Mouse (Mus musculus) liver, embryonic 14.5 days (tissue): ENCODE data around the gene Arhgap22. TPM values are rescaled to one million over a fixed set of nuclear protein-coding genes. Genes with fewer than 3 reads are reported as not detected.

Source experiments
- ATAC-seq: fragments of 200-750 bp; cut with Nextera tagmentation; 2 replicates; pipeline ENCODE4 v1.8.0; 2017; ENCODE audit warnings: moderate number of reproducible peaks, mild to moderate bottlenecking, moderate library complexity; ENCODE audit not compliant: insufficient read depth
- DNase-seq, 3 experiments: peaks; one replicate each; pipeline ENCODE4 v3.0.0-alpha.2; 2012 to 2013; ENCODE audit warnings: low read depth in 3 of 3, low spot score in 3 of 3
- H3K27ac ChIP-seq: fragments of 300-500 bp; sonication (generic); 2 replicates; pipeline ENCODE4 v1.5.1; 2014; ENCODE audit warnings: moderate library complexity, mild to moderate bottlenecking, control low read depth, inconsistent platforms
- H3K27me3 ChIP-seq: fragments of 300-500 bp; sonication (generic); 2 replicates; pipeline ENCODE4 v1.6.1; 2014; ENCODE audit warnings: mild to moderate bottlenecking, low read length, moderate library complexity; ENCODE audit not compliant: control insufficient read depth, insufficient read depth
- H3K36me3 ChIP-seq: fragments of 300-500 bp; sonication (generic); replicated peaks from 2 replicates; pipeline ENCODE4 v1.6.1; 2014; ENCODE audit warnings: low read depth; ENCODE audit not compliant: control insufficient read depth, insufficient read depth
- H3K4me1 ChIP-seq, 2 experiments: fragments of 200-500 bp in 1 of 2; fragments of 300-500 bp in 1 of 2; sonication (generic) in 1 of 2; replicated peaks; 2 replicates each; pipeline ENCODE4 v1.6.1; 2012 to 2014; ENCODE audit warnings: antibody characterized with exemption in 1 of 2, inconsistent platforms in 1 of 2, low read length in 1 of 2; ENCODE audit not compliant: control insufficient read depth in 2 of 2, insufficient read depth in 2 of 2
- H3K4me2 ChIP-seq: fragments of 300-500 bp; sonication (generic); 2 replicates; pipeline ENCODE4 v1.6.1; 2014; ENCODE audit warnings: low read depth, mild to moderate bottlenecking, control low read depth, moderate library complexity
- H3K4me3 ChIP-seq, 2 experiments: fragments of 200-500 bp in 1 of 2; fragments of 300-500 bp in 1 of 2; sonication (generic) in 1 of 2; 2 replicates each; pipeline ENCODE4 v1.5.1; 2012 to 2014; ENCODE audit warnings: low read depth in 2 of 2, low read length in 2 of 2, mild to moderate bottlenecking in 2 of 2, control low read depth in 1 of 2, inconsistent platforms in 1 of 2, moderate library complexity in 1 of 2; ENCODE audit not compliant: insufficient read depth in 1 of 2
- H3K9ac ChIP-seq: fragments of 300-500 bp; sonication (generic); replicated peaks from 2 replicates; pipeline ENCODE4 v1.6.1; 2014; ENCODE audit warnings: mild to moderate bottlenecking, control low read depth, moderate library complexity
- H3K9me3 ChIP-seq: fragments of 300-500 bp; sonication (generic); 2 replicates; pipeline ENCODE4 v1.6.1; 2016; ENCODE audit warnings: low read length, mixed read lengths; ENCODE audit not compliant: control insufficient read depth
- CTCF ChIP-seq: IDR thresholded peaks from 2 replicates; pipeline ENCODE4 v1.5.1; 2016; ENCODE audit warnings: antibody characterized with exemption, low read depth, control low read depth
- EP300 ChIP-seq: IDR thresholded peaks from 2 replicates; pipeline ENCODE4 v1.6.1; 2016; ENCODE audit warnings: antibody characterized with exemption, low read depth
- WGBS: fragments of 180-500 bp; shearing (Covaris S2); extraction: QIAGEN DNeasy Blood & Tissue Kit; methylation state at CpG from one replicate; pipeline ENCODE4 v1.1.7; 2014; ENCODE audit not compliant: insufficient replicate concordance; 5-methylcytosine and 5-hydroxymethylcytosine counted together
- polyA plus RNA-seq, 2 experiments: library from polyadenylated mRNA; depleted of rRNA in 1 of 2; stranded (reverse) in 1 of 2; unstranded in 1 of 2; fragments of >200 nt; fragmentation: Nextera tagmentation in 1 of 2; extraction: Ambion mirVana in 1 of 2; gene quantifications; 2 replicates each; pipeline versions ENCODE4 v1.2.1 to v1.2.3; 2012 to 2014

Gene Arhgap22
- polyA plus RNA-seq, 2 experiments, result 2.0 to 2.6 TPM

DNA sequence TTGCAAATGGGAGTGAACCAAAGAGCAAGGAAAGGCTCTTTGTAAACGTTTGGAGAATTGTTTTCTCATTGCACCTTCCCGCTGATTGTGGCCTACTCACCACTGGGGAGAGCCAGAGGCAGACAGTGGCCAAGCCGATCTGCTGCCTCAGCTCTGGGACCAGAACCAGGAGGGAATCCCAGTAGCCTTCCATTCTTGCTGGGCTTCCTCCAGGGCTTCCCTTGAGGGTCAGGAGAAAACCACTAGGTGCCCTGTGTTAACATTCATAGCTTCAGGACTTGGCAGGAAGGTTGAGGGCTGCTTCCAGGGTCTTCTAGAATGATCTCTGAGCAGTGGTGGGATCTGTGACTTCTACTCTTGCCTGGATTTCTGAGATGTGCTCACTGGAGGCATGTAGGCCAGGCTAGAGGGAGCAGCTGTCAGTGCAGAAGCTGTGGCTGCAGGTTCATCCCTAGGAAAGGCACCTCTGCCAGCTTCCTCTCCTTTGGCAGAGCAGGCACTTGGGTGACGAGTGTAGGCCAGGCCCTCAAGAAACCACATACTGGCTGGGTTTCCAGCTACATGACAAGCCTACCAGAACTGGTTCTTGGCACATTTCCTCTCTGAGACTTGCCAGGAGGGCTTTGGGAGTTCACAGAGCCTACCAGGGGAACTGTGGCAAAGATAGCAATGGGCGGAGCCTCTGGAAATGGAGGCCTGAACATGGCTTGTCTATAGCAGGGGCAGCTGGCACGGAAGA, 138.3 kb downstream of the Arhgap22 start:
- DNase-seq, result no peak
- H3K9ac ChIP-seq, result no peak overlapping the region
- no peak overlapping the region for H3K4me2 ChIP-seq
- no peak overlapping the region for H3K4me3 ChIP-seq
- no peak for ATAC-seq
- no peaks in the 10 kb centered on the region for H3K4me1 ChIP-seq
- no peaks in the 10 kb centered on the region for H3K9me3 ChIP-seq
- no peaks in the 10 kb centered on the region for H3K36me3 ChIP-seq
- 40% methylated on average over 6 of the region's 6 CpGs for WGBS
- no peak for TF ChIP-seq EP300
- TF ChIP-seq CTCF, result no peak
- H3K27ac ChIP-seq, result no peak overlapping the region
- peaks cover 21% of the 10 kb centered on the region for H3K27me3 ChIP-seq

DNA sequence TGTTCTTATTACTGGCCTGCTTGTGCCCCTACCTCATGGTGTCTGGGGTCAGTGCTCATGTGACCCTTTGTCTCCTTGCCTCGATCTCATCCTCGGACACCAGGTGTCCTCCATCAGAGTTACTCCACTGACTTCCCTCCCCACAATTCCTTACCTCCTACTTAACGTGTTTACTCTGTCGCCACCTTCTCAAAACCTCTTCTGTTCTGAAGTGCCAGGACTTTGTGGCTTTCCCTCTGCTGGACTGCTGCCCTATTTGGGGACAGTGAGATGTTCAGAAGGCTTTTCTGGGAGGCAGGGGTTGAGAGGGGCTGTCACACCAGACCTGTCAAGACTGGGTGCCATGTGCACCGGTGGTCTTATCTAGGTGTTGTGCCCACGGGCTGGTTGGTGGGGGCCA, 139.1 kb downstream of the Arhgap22 start:
- H3K9me3 ChIP-seq, result no peaks in the 10 kb centered on the region
- H3K27ac ChIP-seq, result no peak overlapping the region
- TF ChIP-seq CTCF (no peak), EP300 (no peak)
- no peaks in the 10 kb centered on the region for H3K36me3 ChIP-seq
- peaks cover 21% of the 10 kb centered on the region for H3K27me3 ChIP-seq
- H3K4me1 ChIP-seq, result no peaks in the 10 kb centered on the region
- no peak overlapping the region for H3K9ac ChIP-seq
- WGBS, result 51% methylated on average over 6 of the region's 6 CpGs
- no peak overlapping the region for H3K4me3 ChIP-seq
- ATAC-seq (no peak), DNase-seq (no peak)
- H3K4me2 ChIP-seq, result no peak overlapping the region

DNA sequence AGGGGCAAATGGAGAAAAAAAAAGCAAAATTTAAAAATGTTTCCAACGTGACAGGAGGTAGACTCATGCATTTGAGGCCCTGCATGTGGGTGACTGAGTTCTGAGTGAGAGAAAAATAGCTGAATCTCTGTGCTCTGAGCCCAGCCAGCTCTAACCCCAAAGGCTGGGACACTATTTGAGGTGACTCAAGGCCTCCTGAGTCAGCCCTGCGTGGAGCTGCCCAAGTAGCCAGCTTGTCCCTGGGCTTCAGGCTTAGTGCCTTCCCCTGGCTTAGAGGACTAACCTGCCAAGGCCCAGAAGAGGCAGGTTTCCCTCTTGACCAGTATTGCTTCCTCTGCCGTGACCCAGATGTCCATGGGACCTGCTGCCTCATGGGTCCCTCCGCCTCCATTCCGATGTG, 141.4 kb downstream of the Arhgap22 start:
- DNase-seq (no peak), ATAC-seq (no peak)
- H3K4me3 ChIP-seq, result no peak overlapping the region
- H3K4me2 ChIP-seq, result no peak overlapping the region
- H3K9ac ChIP-seq, result no peak overlapping the region
- H3K9me3 ChIP-seq, result no peaks in the 10 kb centered on the region
- H3K27me3 ChIP-seq, result peaks cover 18% of the 10 kb centered on the region
- no peaks in the 10 kb centered on the region for H3K4me1 ChIP-seq
- WGBS, result 66% methylated on average over 5 of the region's 5 CpGs
- H3K27ac ChIP-seq, result no peak overlapping the region
- TF ChIP-seq EP300 (no peak), CTCF (no peak)
- H3K36me3 ChIP-seq, result no peaks in the 10 kb centered on the region

DNA sequence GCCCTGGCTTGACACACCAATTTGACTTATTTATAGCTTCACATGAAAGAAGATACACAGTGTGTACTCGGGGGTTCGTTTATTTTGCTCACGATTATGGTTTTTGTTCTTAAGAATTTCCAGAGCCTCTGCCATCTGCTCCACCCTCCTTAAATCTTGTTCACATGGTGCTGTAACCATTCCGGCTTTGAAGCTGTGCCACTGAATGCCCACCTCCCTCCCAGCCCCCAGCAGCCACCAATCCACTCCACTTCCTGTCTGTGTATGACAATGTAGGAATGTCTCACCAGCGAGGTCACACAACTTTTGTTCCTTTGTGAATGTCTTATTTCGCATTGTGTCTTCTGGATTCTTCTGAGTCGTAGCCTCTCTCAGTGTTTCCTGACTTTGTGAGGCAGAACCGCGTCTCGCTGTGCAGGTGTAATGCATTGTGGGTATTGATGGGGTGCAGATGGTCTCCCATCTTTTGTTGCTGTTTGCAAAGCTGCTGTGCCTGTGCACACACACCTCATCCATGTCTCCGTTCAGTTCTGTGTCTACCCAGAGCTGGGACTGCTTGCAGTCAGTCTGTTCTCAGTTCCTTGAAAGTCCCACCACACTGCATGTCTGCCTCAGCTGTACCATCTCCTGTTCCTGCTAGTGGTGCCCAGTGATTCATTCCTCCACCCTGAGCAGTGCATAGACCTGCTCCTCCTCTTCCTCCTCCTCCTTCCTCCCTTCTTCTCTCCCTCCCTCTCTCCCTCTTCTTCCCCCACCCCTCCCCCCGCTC, 144.0 kb downstream of the Arhgap22 start:
- Histone ChIP-seq H3K27ac (no peak overlapping the region), H3K9ac (no peak overlapping the region), H3K36me3 (no peaks in the 10 kb centered on the region), H3K27me3 (no peaks in the 10 kb centered on the region), H3K4me2 (no peak overlapping the region), H3K4me1 (no peaks in the 10 kb centered on the region), H3K9me3 (no peaks in the 10 kb centered on the region), H3K4me3 (no peak overlapping the region)
- 46% methylated on average over 12 of the region's 12 CpGs for WGBS
- DNase-seq (no peak), ATAC-seq (no peak)
- TF ChIP-seq CTCF (no peak), EP300 (no peak)

DNA sequence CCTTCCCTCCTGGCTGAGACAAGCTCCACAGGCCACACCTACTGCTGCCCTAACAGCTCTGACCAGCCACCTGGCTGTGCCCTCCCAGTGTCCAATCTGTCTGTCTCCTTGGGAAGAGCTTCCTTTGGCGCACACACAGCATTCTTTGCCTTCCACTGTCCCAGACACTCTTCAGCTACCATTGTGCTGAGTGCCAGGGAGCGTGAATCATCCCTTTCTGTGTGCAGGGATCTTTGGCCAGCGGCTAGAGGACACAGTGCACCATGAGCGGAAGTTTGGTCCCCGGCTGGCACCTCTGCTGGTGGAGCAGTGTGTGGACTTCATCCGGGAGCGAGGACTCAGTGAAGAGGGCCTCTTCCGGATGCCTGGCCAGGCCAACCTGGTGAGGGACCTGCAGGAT, 145.1 kb downstream of the Arhgap22 start:
- H3K36me3 ChIP-seq, result no peaks in the 10 kb centered on the region
- H3K9ac ChIP-seq, result no peak overlapping the region
- 67% methylated on average over 8 of the region's 8 CpGs for WGBS
- no peak overlapping the region for H3K4me2 ChIP-seq
- no peak overlapping the region for H3K27ac ChIP-seq
- H3K27me3 ChIP-seq, result no peaks in the 10 kb centered on the region
- no peaks in the 10 kb centered on the region for H3K4me1 ChIP-seq
- H3K9me3 ChIP-seq, result no peaks in the 10 kb centered on the region
- no peak for ATAC-seq
- DNase-seq, result no peak
- H3K4me3 ChIP-seq, result no peak overlapping the region
- TF ChIP-seq CTCF (no peak), EP300 (no peak)
